Mouse (Mus musculus) common myeloid progenitor, adult 5-6 weeks (primary cell): ENCODE data around the gene Ift88. TPM values are rescaled to one million over a fixed set of nuclear protein-coding genes. Genes with fewer than 3 reads are reported as not detected.
"Not testable (repeated sequence)": the region's sequence is repeated elsewhere in the genome, so short reads cannot be mapped to it uniquely, and the experiment has no call there.

Source experiments
- ATAC-seq: replicated peaks from 2 replicates; pipeline ENCODE4 v1.8.0; 2016; ENCODE audit warnings: low read depth, mild to moderate bottlenecking, moderate TSS enrichment, inconsistent platforms; ENCODE audit not compliant: poor library complexity, severe bottlenecking
- total RNA-seq: library from RNA; stranded (forward); fragments of 200-1000, 187-1606 nt; gene quantifications from 2 replicates; pipeline ENCODE4 v1.2.3, GENCODE M21; 2017

The Ift88 gene
- total RNA-seq, 1 experiment from 2014 or later = 13.3 TPM

- peak; percentile 66 for ATAC-seq
Measured at GRCm38 (mm10) chr14:57424212-57424561, 325 bp downstream of the Ift88 start.

GRCm38 (mm10) chr14:57430451-57430850 is 6.6 kb downstream of the Ift88 start:
- ATAC-seq = no peak

GRCm38 (mm10) chr14:57452516-57452915 is 28.7 kb downstream of the Ift88 start:
- no peak for ATAC-seq

GRCm38 (mm10) chr14:57459883-57460282 is 36.0 kb downstream of the Ift88 start:
- ATAC-seq = no peak

GRCm38 (mm10) chr14:57460326-57460725 is 36.5 kb downstream of the Ift88 start:
- not testable (repeated sequence) for ATAC-seq

GRCm38 (mm10) chr14:57462871-57463270 is 39.0 kb downstream of the Ift88 start:
- no peak for ATAC-seq

GRCm38 (mm10) chr14:57475057-57475456 is 51.2 kb downstream of the Ift88 start:
- ATAC-seq = no peak

GRCm38 (mm10) chr14:57482262-57482661 is 58.4 kb downstream of the Ift88 start:
- no peak for ATAC-seq

- ATAC-seq = no peak
Measured at GRCm38 (mm10) chr14:57484183-57484582, 60.3 kb downstream of the Ift88 start.

- ATAC-seq = no peak
Measured at GRCm38 (mm10) chr14:57489696-57490095, 65.8 kb downstream of the Ift88 start.

GRCm38 (mm10) chr14:57493840-57494239 is 70.0 kb downstream of the Ift88 start:
- no peak for ATAC-seq

GRCm38 (mm10) chr14:57503729-57504128 is 79.9 kb downstream of the Ift88 start:
- ATAC-seq = no peak

- no peak for ATAC-seq
Measured at GRCm38 (mm10) chr14:57509554-57509953, 85.7 kb downstream of the Ift88 start.

- ATAC-seq = no peak
Measured at GRCm38 (mm10) chr14:57515156-57515762, 91.4 kb downstream of the Ift88 start.

GRCm38 (mm10) chr14:57517001-57517400 is 93.1 kb downstream of the Ift88 start:
- ATAC-seq = no peak

GRCm38 (mm10) chr14:57523762-57524161 is 99.9 kb downstream of the Ift88 start:
- no peak for ATAC-seq

GRCm38 (mm10) chr14:57524671-57525387 is 101.0 kb downstream of the Ift88 start, which contains the start of gene Il17d:
TSS of gene Il17d (plus strand) at chr14:57524777.
- ATAC-seq = no peak; the same call in 1 of the 2 replicates

GRCm38 (mm10) chr14:57525388-57526049 is 101.7 kb downstream of the Ift88 start:
- peak; percentile 50 for ATAC-seq

- ATAC-seq = peak; percentile 7; the same call in 1 of the 2 replicates
Measured at GRCm38 (mm10) chr14:57526050-57526623, 102.3 kb downstream of the Ift88 start.

- peak; percentile 51 for ATAC-seq
Measured at GRCm38 (mm10) chr14:57527122-57527521, 103.3 kb downstream of the Ift88 start.

GRCm38 (mm10) chr14:57527598-57527997 is 103.7 kb downstream of the Ift88 start:
- ATAC-seq = no peak
